Mouse (Mus musculus): ENCODE measurements around the gene Rhox2b. TPM values are rescaled to one million over a fixed set of nuclear protein-coding genes. Genes with fewer than 3 reads are reported as not detected.
"Not testable (repeated sequence)": the region's sequence is repeated elsewhere in the genome, so short reads cannot be mapped to it uniquely, and the experiment has no call there.

The Rhox2b gene
- polyA plus RNA-seq (2016; fragmentation: Nextera tagmentation; extraction: Ambion mirVana): not detected in 2 replicates

DNA sequence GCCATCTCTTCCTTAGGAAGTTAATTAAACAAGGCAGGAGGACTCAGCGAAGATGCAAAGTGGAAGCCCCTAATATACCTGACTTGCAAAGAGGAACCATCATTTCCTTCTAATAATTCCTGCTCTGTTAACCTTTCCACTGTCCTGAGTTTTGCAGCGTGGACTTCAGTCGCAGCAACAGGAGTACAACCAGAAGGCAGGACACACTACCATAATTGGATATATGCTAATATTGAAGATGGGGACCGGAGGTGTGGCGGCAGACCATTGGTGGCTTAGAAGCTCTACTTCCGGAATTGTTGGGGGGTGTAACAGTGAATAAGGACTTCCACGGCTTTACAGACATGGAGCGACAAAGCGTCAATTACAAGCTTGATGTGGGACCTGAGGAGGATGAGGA, at the start of gene Rhox2b:
Gene Rhox2b (plus strand): TSS at position 301 of the 400 bp plus-strand sequence.
- H3K4me1 ChIP-seq; H3K9ac ChIP-seq; H3K27ac ChIP-seq; ATAC-seq (ENCODE audit: low FRiP score, low read depth); H3K9me3 ChIP-seq; H3K4me2 ChIP-seq (replicated peaks); H3K4me3 ChIP-seq; H3K36me3 ChIP-seq; H3K27me3 ChIP-seq (replicated peaks): not testable (repeated sequence)
- no CpG with 5 or more reads among the region's 9 CpGs for WGBS

DNA sequence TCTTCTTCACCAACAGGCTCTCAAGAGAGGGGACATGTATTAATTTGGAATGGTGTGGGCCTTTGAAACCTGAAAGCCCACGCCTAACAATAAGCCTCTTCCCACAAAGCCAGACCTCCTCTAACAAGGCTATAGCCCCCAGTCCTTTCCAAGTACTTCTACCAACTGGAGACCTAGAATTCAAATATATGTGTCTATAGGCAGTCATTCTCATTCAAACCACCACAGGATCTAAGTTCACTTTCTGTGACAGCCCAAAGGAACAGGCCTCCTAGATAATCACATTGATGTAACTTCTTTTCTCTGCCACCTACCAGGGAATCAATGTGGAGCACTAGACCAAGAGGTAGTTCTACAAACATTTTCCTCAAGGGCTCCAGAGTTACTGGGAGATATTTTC, 32.1 kb upstream of the Rhox2b start, which contains the start of gene Rhox3a2:
Gene Rhox3a2 (plus strand): TSS at position 301 of the 400 bp plus-strand sequence.
- H3K9ac ChIP-seq; H3K4me2 ChIP-seq (replicated peaks); H3K4me3 ChIP-seq; ATAC-seq (ENCODE audit: low FRiP score, low read depth); H3K9me3 ChIP-seq; H3K27ac ChIP-seq; H3K27me3 ChIP-seq (replicated peaks); H3K4me1 ChIP-seq; H3K36me3 ChIP-seq: not testable (repeated sequence)
- no CpG with 5 or more reads among the region's 1 CpGs for WGBS

DNA sequence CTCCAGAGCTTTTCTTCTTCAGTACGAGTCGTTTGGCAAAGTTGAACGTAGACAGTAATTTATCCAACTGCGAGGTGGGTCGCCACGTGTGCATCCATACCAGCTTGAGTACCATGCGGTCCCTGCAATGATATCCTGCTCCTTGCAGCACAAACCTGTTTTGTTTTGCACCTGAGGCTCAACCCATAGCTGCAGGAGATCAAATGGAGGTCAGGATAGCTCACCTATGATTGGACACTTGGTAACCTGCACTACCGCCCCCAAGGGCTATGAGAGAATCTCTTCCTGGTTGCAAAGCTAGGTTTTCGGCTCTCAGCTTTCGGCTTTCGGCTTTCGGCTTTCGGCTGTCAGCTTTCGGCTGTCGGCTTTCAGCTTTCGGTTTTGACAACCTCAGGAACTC, 21.3 kb upstream of the Rhox2b start, which contains the start of gene Rhox4a2:
Gene Rhox4a2 (plus strand): TSS at position 301 of the 400 bp plus-strand sequence.
- not testable (repeated sequence) for H3K4me2 ChIP-seq (replicated peaks); H3K4me1 ChIP-seq; H3K27ac ChIP-seq; H3K9ac ChIP-seq; H3K27me3 ChIP-seq (replicated peaks); H3K4me3 ChIP-seq; ATAC-seq (ENCODE audit: low FRiP score, low read depth); H3K36me3 ChIP-seq; H3K9me3 ChIP-seq
- 91% methylated on average over 9 of the region's 16 CpGs for WGBS

DNA sequence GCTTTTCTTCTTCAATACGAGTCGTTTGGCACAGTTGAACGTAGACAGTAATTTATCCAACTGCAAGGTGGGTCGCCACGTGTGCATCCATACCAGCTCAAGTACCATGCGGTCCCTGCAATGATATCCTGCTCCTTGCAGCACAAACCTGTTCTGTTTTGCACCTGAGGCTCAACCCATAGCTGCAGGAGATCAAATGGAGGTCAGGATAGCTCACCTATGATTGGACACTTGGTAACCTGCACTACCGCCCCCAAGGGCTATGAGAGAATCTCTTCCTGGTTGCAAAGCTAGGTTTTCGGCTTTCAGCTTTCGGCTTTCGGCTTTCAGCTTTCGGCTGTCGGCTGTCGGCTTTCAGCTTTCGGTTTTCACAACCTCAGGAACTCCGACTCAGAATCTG, 20.3 kb downstream of the Rhox2b start, which contains the start of gene Rhox4b:
Gene Rhox4b (plus strand): TSS at position 301 of the 400 bp plus-strand sequence.
- H3K27ac ChIP-seq; H3K4me2 ChIP-seq (replicated peaks); H3K27me3 ChIP-seq (replicated peaks); H3K4me1 ChIP-seq; H3K36me3 ChIP-seq; ATAC-seq (ENCODE audit: low FRiP score, low read depth); H3K9ac ChIP-seq; H3K4me3 ChIP-seq; H3K9me3 ChIP-seq: not testable (repeated sequence)
- WGBS: 88% methylated on average over 15 of the region's 15 CpGs

DNA sequence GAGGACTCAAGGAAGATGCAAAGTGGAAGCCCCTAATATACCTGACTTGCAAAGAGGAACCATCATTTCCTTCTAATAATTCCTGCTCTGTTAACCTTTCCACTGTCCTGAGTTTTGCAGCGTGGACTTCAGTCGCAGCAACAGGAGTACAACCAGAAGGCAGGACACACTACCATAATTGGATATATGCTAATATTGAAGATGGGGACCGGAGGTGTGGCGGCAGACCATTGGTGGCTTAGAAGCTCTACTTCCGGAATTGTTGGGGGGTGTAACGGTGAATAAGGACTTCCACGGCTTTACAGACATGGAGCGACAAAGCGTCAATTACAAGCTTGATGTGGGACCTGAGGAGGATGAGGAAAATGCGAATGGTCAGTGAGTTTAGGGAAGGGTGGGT, 41.5 kb downstream of the Rhox2b start, which contains the start of gene Rhox2c:
Gene Rhox2c (plus strand): TSS at position 301 of the 400 bp plus-strand sequence.
- H3K4me1 ChIP-seq; H3K4me2 ChIP-seq (replicated peaks); H3K27me3 ChIP-seq (replicated peaks); H3K27ac ChIP-seq; H3K9me3 ChIP-seq; H3K4me3 ChIP-seq; ATAC-seq (ENCODE audit: low FRiP score, low read depth); H3K9ac ChIP-seq; H3K36me3 ChIP-seq: not testable (repeated sequence)
- WGBS: 92% methylated on average over 8 of the region's 10 CpGs

DNA sequence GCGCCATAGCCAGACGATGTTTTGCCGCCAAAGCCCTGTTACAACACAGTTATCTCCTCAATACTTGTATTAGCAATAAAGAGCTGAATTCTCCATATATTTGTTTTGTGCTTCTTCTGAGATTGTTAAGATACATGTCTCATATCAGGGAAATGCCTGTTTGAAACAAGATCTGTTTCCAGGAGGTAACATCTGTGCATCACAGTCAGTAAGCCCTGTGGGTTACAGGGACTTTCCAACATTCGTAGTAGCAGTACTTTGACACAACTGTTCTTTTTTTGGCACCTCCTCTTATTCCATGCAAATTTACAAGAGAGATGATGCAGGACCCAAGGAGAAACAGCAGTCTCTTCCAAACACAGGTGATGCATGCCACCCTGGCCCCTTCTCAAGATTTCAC, 46.4 kb downstream of the Rhox2b start, which contains the start of gene Rhox3c:
Gene Rhox3c (plus strand): TSS at position 301 of the 400 bp plus-strand sequence.
- H3K36me3 ChIP-seq; H3K27me3 ChIP-seq (replicated peaks); H3K27ac ChIP-seq; H3K9ac ChIP-seq; H3K4me1 ChIP-seq; H3K4me3 ChIP-seq; H3K4me2 ChIP-seq (replicated peaks); ATAC-seq (ENCODE audit: low FRiP score, low read depth); H3K9me3 ChIP-seq: not testable (repeated sequence)
- 92% methylated on average over 3 of the region's 4 CpGs for WGBS

Other genes with a start within 250 kb of the Rhox2b start
- 0.14 and 0.24 TPM in 2 replicates for gene Akap14, start 243.2 kb upstream of the Rhox2b start, polyA plus RNA-seq (2016; fragmentation: Nextera tagmentation; extraction: Ambion mirVana)
- gene Ndufa1, start 220.9 kb upstream of the Rhox2b start, polyA plus RNA-seq (2016; fragmentation: Nextera tagmentation; extraction: Ambion mirVana): 456 and 492 TPM in 2 replicates
- gene Rnf113a1, start 220.8 kb upstream of the Rhox2b start, polyA plus RNA-seq (2016; fragmentation: Nextera tagmentation; extraction: Ambion mirVana): 14.4 and 14.8 TPM in 2 replicates
- gene Gm9, start 201.0 kb upstream of the Rhox2b start, polyA plus RNA-seq (2016; fragmentation: Nextera tagmentation; extraction: Ambion mirVana): not detected in 2 replicates
- not detected in 2 replicates for gene Rhox1, start 189.8 kb upstream of the Rhox2b start, polyA plus RNA-seq (2016; fragmentation: Nextera tagmentation; extraction: Ambion mirVana)
- not detected in 2 replicates for gene Rhox2a, start 167.1 kb upstream of the Rhox2b start, polyA plus RNA-seq (2016; fragmentation: Nextera tagmentation; extraction: Ambion mirVana)
- not detected in 2 replicates for gene Rhox3a, start 162.1 kb upstream of the Rhox2b start, polyA plus RNA-seq (2016; fragmentation: Nextera tagmentation; extraction: Ambion mirVana)
- gene Rhox4a, start 146.7 kb upstream of the Rhox2b start, polyA plus RNA-seq (2016; fragmentation: Nextera tagmentation; extraction: Ambion mirVana): not detected in 2 replicates
- not detected in 2 replicates for gene Rhox3a2, start 32.0 kb upstream of the Rhox2b start, polyA plus RNA-seq (2016; fragmentation: Nextera tagmentation; extraction: Ambion mirVana)
- gene Rhox4a2, start 21.2 kb upstream of the Rhox2b start, polyA plus RNA-seq (2016; fragmentation: Nextera tagmentation; extraction: Ambion mirVana): not detected in 2 replicates
- gene Rhox4b, start 20.4 kb downstream of the Rhox2b start, polyA plus RNA-seq (2016; fragmentation: Nextera tagmentation; extraction: Ambion mirVana): not detected in 2 replicates
- not detected in 2 replicates for gene Rhox2c, start 41.6 kb downstream of the Rhox2b start, polyA plus RNA-seq (2016; fragmentation: Nextera tagmentation; extraction: Ambion mirVana)
- gene Rhox3c, start 46.5 kb downstream of the Rhox2b start, polyA plus RNA-seq (2016; fragmentation: Nextera tagmentation; extraction: Ambion mirVana): not detected in 2 replicates
- gene Rhox4c, start 68.3 kb downstream of the Rhox2b start, polyA plus RNA-seq (2016; fragmentation: Nextera tagmentation; extraction: Ambion mirVana): not detected in 2 replicates
- not detected in 2 replicates for gene Rhox2d, start 81.4 kb downstream of the Rhox2b start, polyA plus RNA-seq (2016; fragmentation: Nextera tagmentation; extraction: Ambion mirVana)
- gene Rhox4d, start 102.3 kb downstream of the Rhox2b start, polyA plus RNA-seq (2016; fragmentation: Nextera tagmentation; extraction: Ambion mirVana): not detected in 2 replicates
- gene Rhox2e, start 118.4 kb downstream of the Rhox2b start, polyA plus RNA-seq (2016; fragmentation: Nextera tagmentation; extraction: Ambion mirVana): not detected in 2 replicates
- not detected in 2 replicates for gene Rhox3e, start 130.0 kb downstream of the Rhox2b start, polyA plus RNA-seq (2016; fragmentation: Nextera tagmentation; extraction: Ambion mirVana)
- gene Rhox4e, start 145.3 kb downstream of the Rhox2b start, polyA plus RNA-seq (2016; fragmentation: Nextera tagmentation; extraction: Ambion mirVana): not detected in 2 replicates
- gene Rhox2f, start 159.3 kb downstream of the Rhox2b start, polyA plus RNA-seq (2016; fragmentation: Nextera tagmentation; extraction: Ambion mirVana): not detected in 2 replicates
- not detected in 2 replicates for gene Rhox3f, start 168.9 kb downstream of the Rhox2b start, polyA plus RNA-seq (2016; fragmentation: Nextera tagmentation; extraction: Ambion mirVana)
- gene Rhox4f, start 195.6 kb downstream of the Rhox2b start, polyA plus RNA-seq (2016; fragmentation: Nextera tagmentation; extraction: Ambion mirVana): not detected in 2 replicates
- not detected in 2 replicates for gene Rhox3g, start 216.5 kb downstream of the Rhox2b start, polyA plus RNA-seq (2016; fragmentation: Nextera tagmentation; extraction: Ambion mirVana)
- not detected in 2 replicates for gene Rhox2g, start 231.4 kb downstream of the Rhox2b start, polyA plus RNA-seq (2016; fragmentation: Nextera tagmentation; extraction: Ambion mirVana)
- gene Rhox4g, start 239.3 kb downstream of the Rhox2b start, polyA plus RNA-seq (2016; fragmentation: Nextera tagmentation; extraction: Ambion mirVana): not detected in 2 replicates